Mouse (Mus musculus) testis, adult 2 months (tissue): ENCODE measurements around the gene Sox6.

Experiments
- CTCF ChIP-seq: fragments of 200-500 bp; IDR thresholded peaks from 2 replicates; pipeline ENCODE4 v1.5.1; 2012; ENCODE audit warnings: low read depth, mild to moderate bottlenecking, inconsistent platforms, low read length, moderate library complexity; ENCODE audit not compliant: control insufficient read depth, insufficient read depth, insufficient replicate concordance
- POLR2A ChIP-seq: fragments of 200-500 bp; IDR thresholded peaks from 2 replicates; pipeline ENCODE4 v1.6.1; 2012; ENCODE audit warnings: low read depth, mild to moderate bottlenecking, inconsistent platforms, low read length, moderate library complexity; ENCODE audit not compliant: control insufficient read depth

- no peak for TF ChIP-seq POLR2A
- TF ChIP-seq CTCF, result no peak
Measured at GRCm38 (mm10) chr7:115979813-115980512, 58.6 kb downstream of the Sox6 start.
